Mouse (Mus musculus) ES-Bruce4 (cell line): ENCODE results near the gene Olfr520.

Experiments
- EP300 ChIP-seq: IDR thresholded peaks from 2 replicates; pipeline ENCODE4 v1.6.1; 2011; ENCODE audit warnings: low read depth, low read length; ENCODE audit not compliant: insufficient read depth
- POLR2A ChIP-seq: IDR thresholded peaks from one replicate; pipeline ENCODE4 v1.8.1; 2011; ENCODE audit warnings: low read length; ENCODE audit not compliant: insufficient read depth

DNA sequence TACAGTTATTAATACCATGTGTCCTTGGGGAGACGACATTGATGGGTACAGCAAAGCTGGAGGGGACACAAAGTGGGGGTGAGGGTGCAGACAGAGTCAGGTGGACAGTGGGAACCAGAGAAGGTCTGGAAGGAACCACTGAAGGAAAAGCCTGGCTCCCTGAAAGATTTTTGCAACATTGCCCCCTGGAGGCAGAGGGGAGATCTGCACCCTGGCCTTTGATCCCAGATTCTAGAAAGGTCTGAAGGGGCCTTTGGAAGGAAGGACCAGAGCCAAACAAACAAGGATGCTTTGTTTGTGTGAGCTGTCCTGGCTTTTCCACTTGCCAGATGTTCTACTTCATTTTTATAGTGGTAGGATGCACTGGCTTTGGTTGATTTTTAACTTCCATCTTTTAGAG lies 19.6 kb upstream of the Olfr520 start:
- TF ChIP-seq EP300 (no peak), POLR2A (no peak)
